Mouse (Mus musculus) embryo, embryonic 10.5 days (tissue): ENCODE data around the gene Gm20388.
"Not testable (repeated sequence)": the region's sequence is repeated elsewhere in the genome, so short reads cannot be mapped to it uniquely, and the experiment has no call there.

Experiments
- DNase-seq: peaks from one replicate; pipeline ENCODE4 v3.0.0-alpha.2; 2015; ENCODE audit warnings: low spot score

Gm20388 gene

GRCm38 (mm10) chr8:120723025-120723424 is 812.4 kb downstream of the Gm20388 start:
- no peak for DNase-seq

- not testable (repeated sequence) for DNase-seq
These were observed 813.5 kb downstream of the Gm20388 start for GRCm38 (mm10) chr8:120724096-120724495.

GRCm38 (mm10) chr8:120724816-120725575 is 814.4 kb downstream of the Gm20388 start:
- no peak for DNase-seq

GRCm38 (mm10) chr8:120725576-120725950 is 814.9 kb downstream of the Gm20388 start:
- no peak for DNase-seq

- no peak for DNase-seq
These were observed 815.4 kb downstream of the Gm20388 start for GRCm38 (mm10) chr8:120726051-120726450.

GRCm38 (mm10) chr8:120728488-120729160 is 818.0 kb downstream of the Gm20388 start:
- no peak for DNase-seq

GRCm38 (mm10) chr8:120731582-120731981 is 820.9 kb downstream of the Gm20388 start:
- peak; percentile 70 for DNase-seq

GRCm38 (mm10) chr8:120732068-120732467 is 821.4 kb downstream of the Gm20388 start:
- peak; percentile 38 for DNase-seq

- peak; percentile 89 for DNase-seq
These were observed 825.3 kb downstream of the Gm20388 start, which contains the start of gene Irf8 for GRCm38 (mm10) chr8:120735770-120736481. Gene Irf8 (plus strand): TSS chr8:120736358.

GRCm38 (mm10) chr8:120736486-120736885 is 825.8 kb downstream of the Gm20388 start:
- peak; percentile 69 for DNase-seq

GRCm38 (mm10) chr8:120737166-120737565 is 826.5 kb downstream of the Gm20388 start:
- no peak for DNase-seq

- no peak for DNase-seq
These were observed 828.1 kb downstream of the Gm20388 start for GRCm38 (mm10) chr8:120738771-120739170.

- no peak for DNase-seq
These were observed 828.9 kb downstream of the Gm20388 start for GRCm38 (mm10) chr8:120739526-120739925.

- no peak for DNase-seq
These were observed 829.9 kb downstream of the Gm20388 start for GRCm38 (mm10) chr8:120740579-120740978.

GRCm38 (mm10) chr8:120741001-120741400 is 830.4 kb downstream of the Gm20388 start:
- no peak for DNase-seq

- no peak for DNase-seq
These were observed 831.3 kb downstream of the Gm20388 start for GRCm38 (mm10) chr8:120741815-120742530.

GRCm38 (mm10) chr8:120743149-120743897 is 832.7 kb downstream of the Gm20388 start:
- DNase-seq: no peak

GRCm38 (mm10) chr8:120743898-120744290 is 833.3 kb downstream of the Gm20388 start:
- DNase-seq: no peak

GRCm38 (mm10) chr8:120744448-120744847 is 833.8 kb downstream of the Gm20388 start:
- DNase-seq: no peak

GRCm38 (mm10) chr8:120745226-120745625 is 834.6 kb downstream of the Gm20388 start:
- no peak for DNase-seq

GRCm38 (mm10) chr8:120746007-120746701 is 835.5 kb downstream of the Gm20388 start:
- no peak for DNase-seq
